Mouse (Mus musculus) left cerebral cortex, adult 18-20 months (tissue): Measurements from ENCODE around the gene Hist1h2ae. TPM values are rescaled to one million over a fixed set of nuclear protein-coding genes. Genes with fewer than 3 reads are reported as not detected.
A peak's percentile ranks its signal among the peaks of the same experiment; 100 is the strongest.
"Not testable (repeated sequence)": the region's sequence is repeated elsewhere in the genome, so short reads cannot be mapped to it uniquely, and the experiment has no call there.

Experiments used
- DNase-seq, 2 experiments: peaks; one replicate each; pipeline ENCODE4 v3.0.0; 2021 to 2022; ENCODE audit warnings: low spot score in 2 of 2, mixed read lengths in 1 of 2
- total RNA-seq, 2 experiments: library from RNA; stranded (reverse); gene quantifications; 2 replicates each; pipeline ENCODE4 v1.2.3; 2021

Hist1h2ae gene
- total RNA-seq, 2 experiments from 2014 or later, result 4.3 to 7.1 TPM

DNA sequence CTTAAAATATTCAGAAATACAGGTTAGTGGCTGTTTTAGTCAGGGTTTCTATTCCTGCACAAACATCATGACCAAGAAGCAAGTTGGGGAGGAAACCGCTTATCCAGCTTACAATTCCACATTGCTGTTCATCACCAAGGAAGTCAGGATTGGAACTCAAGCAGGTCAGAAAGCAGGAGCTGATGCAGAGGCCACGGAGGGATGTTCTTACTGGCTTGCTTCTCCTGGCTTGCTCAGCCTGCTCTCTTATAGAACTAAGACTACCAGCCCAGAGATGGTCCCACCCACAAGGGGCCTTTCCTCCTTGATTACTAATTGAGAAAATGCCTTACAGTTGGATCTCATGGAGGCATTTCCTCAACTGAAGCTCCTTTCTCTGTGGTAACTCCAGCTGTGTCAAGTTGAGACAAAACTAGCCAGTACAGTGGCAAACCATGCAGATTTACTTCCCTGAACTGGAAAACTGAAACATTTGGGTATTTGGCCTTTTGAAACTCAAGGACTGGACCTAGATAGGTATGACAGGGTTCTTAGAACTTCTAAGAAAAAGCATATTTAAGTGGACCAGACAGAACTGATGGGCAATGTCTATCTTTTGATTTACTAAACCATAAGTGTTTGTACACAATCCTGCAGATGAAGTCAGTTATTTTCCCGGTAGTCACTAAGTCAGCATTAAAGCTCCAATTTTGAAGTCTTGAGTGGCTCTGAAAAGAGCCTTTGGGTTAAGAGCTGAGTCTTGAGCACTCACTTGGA lies 28.6 kb downstream of the Hist1h2ae start:
- not testable (repeated sequence) for DNase-seq

- DNase-seq, result no peak
Measured at GRCm38 (mm10) chr13:23541497-23541896, 29.5 kb downstream of the Hist1h2ae start.

DNA sequence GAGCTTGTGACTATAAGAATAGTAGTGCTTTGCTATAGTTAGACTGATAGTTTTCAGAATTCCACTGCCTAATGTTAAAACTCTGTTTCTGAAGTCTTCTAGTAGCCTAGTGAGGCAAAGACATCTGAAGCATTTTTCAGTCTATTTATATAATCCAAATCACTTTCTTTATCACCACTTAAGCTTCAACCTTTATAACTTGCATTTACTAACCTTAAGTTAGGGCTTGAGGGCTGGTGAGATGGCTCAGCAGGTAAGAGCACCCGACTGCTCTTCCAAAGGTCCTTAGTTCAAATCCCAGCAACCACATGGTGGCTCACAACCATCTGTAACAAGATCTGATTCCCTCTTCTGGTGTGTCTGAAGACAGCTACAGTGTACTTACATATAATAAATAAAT lies 31.2 kb downstream of the Hist1h2ae start:
- DNase-seq, result not testable (repeated sequence)

GRCm38 (mm10) chr13:23538249-23538648 lies 32.8 kb downstream of the Hist1h2ae start:
- no peak for DNase-seq

DNA sequence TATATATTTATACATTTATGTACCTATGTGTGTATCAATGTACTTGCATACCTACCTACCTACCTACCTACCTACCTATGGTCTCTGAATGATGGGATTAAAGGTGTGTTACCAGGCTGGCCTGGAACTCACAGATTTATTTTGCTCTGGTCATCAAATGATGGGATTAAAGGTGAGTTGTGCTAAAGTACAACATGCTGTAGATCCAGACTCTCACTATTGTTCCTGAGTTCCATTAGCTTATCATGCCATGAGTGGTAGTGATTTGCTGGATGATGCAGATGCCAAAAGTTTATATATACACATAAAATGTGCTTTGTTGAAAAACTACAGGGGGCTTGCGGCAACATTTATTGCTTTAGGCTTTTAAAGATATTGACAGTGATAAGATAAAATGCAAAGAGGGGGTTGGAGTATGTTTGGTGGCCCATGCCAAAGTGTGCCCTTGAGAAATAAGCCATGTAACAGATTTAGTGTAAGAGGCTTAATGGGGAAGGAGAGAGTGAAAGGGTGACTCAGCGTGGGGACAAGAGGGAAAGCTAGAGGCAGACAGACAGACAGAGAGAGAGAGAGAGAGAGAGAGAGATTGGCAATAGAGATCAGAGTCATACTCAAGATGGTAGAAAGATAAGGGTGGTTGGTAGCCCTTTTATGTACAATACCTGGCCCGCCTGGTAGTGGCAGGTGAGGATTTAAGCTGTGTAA lies 33.9 kb downstream of the Hist1h2ae start:
- no peak for DNase-seq

- no peak for DNase-seq
Measured at GRCm38 (mm10) chr13:23536076-23536822, 34.8 kb downstream of the Hist1h2ae start.

DNA sequence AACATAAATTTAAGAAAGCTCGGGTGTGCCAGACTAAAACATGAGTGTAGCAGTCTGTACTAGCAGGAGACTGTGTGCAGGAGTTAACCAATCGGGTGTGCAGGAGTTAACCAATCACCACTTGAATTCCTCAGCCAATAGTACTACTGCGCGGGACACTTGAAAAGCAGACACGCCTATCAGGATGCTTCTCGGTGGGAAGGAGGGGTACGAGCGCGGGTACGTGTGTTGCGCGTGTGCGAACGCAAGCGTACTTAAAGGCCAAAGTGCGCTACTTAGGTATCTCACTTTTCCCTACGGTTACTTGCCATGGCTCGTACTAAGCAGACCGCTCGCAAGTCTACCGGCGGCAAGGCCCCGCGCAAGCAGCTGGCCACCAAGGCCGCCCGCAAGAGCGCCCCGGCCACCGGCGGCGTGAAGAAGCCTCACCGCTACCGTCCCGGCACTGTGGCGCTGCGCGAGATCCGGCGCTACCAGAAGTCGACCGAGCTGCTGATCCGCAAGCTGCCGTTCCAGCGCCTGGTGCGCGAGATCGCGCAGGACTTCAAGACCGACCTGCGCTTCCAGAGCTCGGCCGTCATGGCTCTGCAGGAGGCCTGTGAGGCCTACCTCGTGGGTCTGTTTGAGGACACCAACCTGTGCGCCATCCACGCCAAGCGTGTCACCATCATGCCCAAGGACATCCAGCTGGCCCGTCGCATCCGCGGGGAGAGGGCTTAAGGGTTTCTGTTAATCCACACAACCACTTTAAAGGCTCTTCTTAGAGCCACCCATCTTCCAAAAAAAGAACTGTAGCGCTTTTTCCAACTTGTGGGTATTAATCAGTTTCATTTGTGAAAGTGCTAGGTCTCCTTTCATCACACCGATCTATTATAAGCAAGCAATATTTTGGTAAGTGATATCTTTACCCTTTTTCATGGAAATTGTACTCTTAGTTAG lies 35.6 kb downstream of the Hist1h2ae start, which contains the start of gene Hist1h3g:
TSS of gene Hist1h3g (plus strand) at position 286 of the 939 bp plus-strand sequence.
- peak; percentile 88 to 91 for DNase-seq

DNA sequence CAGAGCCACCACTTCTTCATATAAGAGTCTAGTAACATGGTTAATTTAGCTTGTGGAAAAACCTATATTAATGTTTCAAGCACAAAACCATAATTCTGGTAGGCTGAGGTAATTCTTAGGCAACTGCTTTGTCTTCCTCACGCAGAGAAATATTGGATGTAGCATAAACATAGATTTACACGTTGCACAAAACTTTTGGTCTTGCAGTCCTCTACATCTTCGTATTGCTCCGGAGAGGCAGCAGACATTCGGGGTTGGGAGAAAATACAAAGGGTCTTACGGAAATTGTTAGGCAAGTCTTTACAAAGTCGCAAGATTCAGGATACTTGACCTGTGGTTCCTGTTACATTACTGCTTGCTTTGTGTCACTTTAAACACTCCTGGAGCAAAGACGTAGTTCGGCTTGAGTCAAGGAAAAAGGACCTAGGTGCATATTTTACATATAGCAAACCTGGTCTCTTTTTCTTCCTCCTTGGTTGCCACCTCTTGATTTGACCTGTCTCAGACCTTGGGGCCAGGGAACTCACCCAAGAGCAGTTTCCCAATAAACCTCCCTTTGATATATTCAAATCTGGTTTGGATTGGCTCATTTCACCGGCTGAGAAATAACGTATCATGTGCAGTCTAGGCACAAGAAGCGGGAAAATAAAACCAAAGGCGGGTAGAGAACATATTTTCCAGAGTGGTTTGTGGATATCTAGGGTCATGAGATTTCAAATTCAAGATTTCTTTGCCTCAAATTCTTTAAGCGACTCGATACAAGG lies 36.5 kb downstream of the Hist1h2ae start:
- DNase-seq, result no peak

- peak; percentile 58 to 72 for DNase-seq
Measured at GRCm38 (mm10) chr13:23533560-23534367, 37.3 kb downstream of the Hist1h2ae start, which contains the start of gene Hist1h2af. Gene Hist1h2af (plus strand): TSS chr13:23533906.

GRCm38 (mm10) chr13:23532262-23533075 lies 38.6 kb downstream of the Hist1h2ae start:
- DNase-seq, result no peak

GRCm38 (mm10) chr13:23530901-23531875 lies 39.8 kb downstream of the Hist1h2ae start, which contains the start of gene Hist1h4h:
Gene Hist1h4h (plus strand): TSS chr13:23531050.
- peak; percentile 95 to 96 for DNase-seq

GRCm38 (mm10) chr13:23530181-23530900 lies 40.7 kb downstream of the Hist1h2ae start:
- DNase-seq, result peak; percentile 60 to 65

GRCm38 (mm10) chr13:23529480-23530165 lies 41.4 kb downstream of the Hist1h2ae start:
- no peak for DNase-seq

DNA sequence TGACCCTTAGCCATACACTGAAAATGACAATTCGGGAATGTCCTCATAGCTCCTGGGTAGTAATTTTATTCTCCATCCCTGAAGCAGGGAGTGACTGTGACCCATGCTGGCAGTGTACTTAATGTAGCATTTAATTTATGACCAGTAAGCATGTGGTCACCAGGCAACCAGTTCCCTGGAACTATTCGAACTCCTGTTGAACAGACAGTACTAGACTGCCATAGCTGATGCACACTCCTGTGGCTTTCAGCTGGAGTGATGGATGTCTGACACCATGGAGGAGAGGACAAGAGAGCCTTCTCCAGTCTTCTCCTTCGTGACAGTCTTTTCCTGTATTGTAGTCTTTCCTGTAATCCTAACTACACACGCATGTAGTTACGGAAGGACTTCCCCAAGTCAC lies 42.0 kb downstream of the Hist1h2ae start:
- no peak for DNase-seq

GRCm38 (mm10) chr13:23526312-23526711 lies 44.7 kb downstream of the Hist1h2ae start:
- peak; percentile 91 to 94 for DNase-seq
